Mouse (Mus musculus): ENCODE measurements at regions not wholly inside any gene's neighbourhood (a gene's known extent, or its start where the extent isn't known, plus 50 kb on each side); places are given as distances from the start of the nearest gene placed in this dataset.
A peak's percentile ranks its signal among the peaks of the same experiment; 100 is the strongest.

- no peak for DNase-seq
These were observed 286.9 kb downstream of the Pdcd6ip start for GRCm38 (mm10) chr9:113421121-113421520.

GRCm38 (mm10) chr9:113419801-113420200 is 288.3 kb downstream of the Pdcd6ip start:
- peak; percentile 22 to 40 for DNase-seq

GRCm38 (mm10) chr9:113417106-113417505 is 291.0 kb downstream of the Pdcd6ip start:
- no peak for DNase-seq

- no peak for DNase-seq
These were observed 292.5 kb downstream of the Pdcd6ip start for GRCm38 (mm10) chr9:113415511-113415931.

- no peak for DNase-seq
These were observed 293.4 kb downstream of the Pdcd6ip start for GRCm38 (mm10) chr9:113414690-113415089.

GRCm38 (mm10) chr9:113413851-113414250 is 294.2 kb downstream of the Pdcd6ip start:
- DNase-seq: no peak

- no peak for DNase-seq
These were observed 296.4 kb downstream of the Pdcd6ip start for GRCm38 (mm10) chr9:113411638-113412037.

- no peak for DNase-seq
These were observed 299.5 kb downstream of the Pdcd6ip start for GRCm38 (mm10) chr9:113408521-113408920.

- DNase-seq: no peak
These were observed 313.7 kb downstream of the Pdcd6ip start for GRCm38 (mm10) chr9:113394320-113394719.

- peak in 1 of 2 experiments; percentile 8 for DNase-seq
These were observed 320.7 kb downstream of the Pdcd6ip start for GRCm38 (mm10) chr9:113387356-113387755.

- DNase-seq: no peak
These were observed 326.4 kb downstream of the Pdcd6ip start for GRCm38 (mm10) chr9:113381591-113382110.

GRCm38 (mm10) chr9:113380408-113381129 is 327.5 kb downstream of the Pdcd6ip start:
- DNase-seq: no peak

- no peak for DNase-seq
These were observed 329.5 kb downstream of the Pdcd6ip start for GRCm38 (mm10) chr9:113378525-113378924.

- DNase-seq: no peak
These were observed 336.2 kb downstream of the Pdcd6ip start for GRCm38 (mm10) chr9:113371718-113372306.

GRCm38 (mm10) chr9:113347942-113348341 is 360.1 kb downstream of the Pdcd6ip start:
- no peak for DNase-seq

- no peak for DNase-seq
These were observed 361.5 kb downstream of the Pdcd6ip start for GRCm38 (mm10) chr9:113346531-113346930.

- DNase-seq: no peak
These were observed 365.9 kb downstream of the Pdcd6ip start for GRCm38 (mm10) chr9:113342131-113342530.

- DNase-seq: peak; percentile 10 to 21
These were observed 367.2 kb downstream of the Pdcd6ip start for GRCm38 (mm10) chr9:113340838-113341237.

GRCm38 (mm10) chr9:113340036-113340435 is 368.0 kb downstream of the Pdcd6ip start:
- DNase-seq: no peak

- DNase-seq: no peak
These were observed 383.6 kb downstream of the Pdcd6ip start for GRCm38 (mm10) chr9:113324489-113324888.

GRCm38 (mm10) chr9:113309707-113310574 is 398.1 kb downstream of the Pdcd6ip start:
- DNase-seq: no peak

GRCm38 (mm10) chr9:113305761-113306160 is 402.3 kb downstream of the Pdcd6ip start:
- no peak for DNase-seq

GRCm38 (mm10) chr9:113302429-113302828 is 405.6 kb downstream of the Pdcd6ip start:
- peak; percentile 71 to 78 for DNase-seq

Measured in adrenal gland, postnatal 36 days (tissue).